Mouse (Mus musculus): ENCODE measurements around the gene Hsp90b1. TPM values are rescaled to one million over a fixed set of nuclear protein-coding genes. Genes with fewer than 3 reads are reported as not detected.

Hsp90b1 gene
- total and polyA plus RNA-seq, 3 experiments: 635 to 1,160 (median 799) TPM

DNA sequence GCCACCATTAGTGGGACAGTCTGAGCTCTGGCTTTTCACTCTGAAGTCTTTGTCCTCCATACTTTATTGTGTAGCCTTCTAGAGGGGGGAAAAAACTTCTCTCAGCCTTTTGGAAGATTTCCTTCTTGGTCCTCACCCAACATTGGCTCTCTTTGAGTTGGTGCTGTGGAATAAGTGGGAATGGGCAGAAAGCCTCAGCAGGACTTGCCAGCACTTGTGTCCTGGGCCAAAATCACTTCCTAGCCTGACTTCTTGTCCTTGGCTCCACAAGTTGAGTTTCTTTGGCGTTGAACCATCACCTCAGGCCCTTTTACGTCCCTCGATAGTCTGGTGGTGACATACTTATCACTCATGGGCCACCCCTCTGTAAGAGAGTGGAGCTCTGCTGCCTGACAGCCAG, 22.9 kb upstream of the Hsp90b1 start:
- H3K4me1 ChIP-seq (ENCODE audit: control insufficient read depth in 1 of 2, insufficient read depth in 2 of 2): peaks cover 18 to 47% of the 10 kb centered on the region in 2 experiments
- no peaks in the 10 kb centered on the region for H3K27me3 ChIP-seq (replicated peaks)
- in situ Hi-C loops (cut with MboI; ENCODE audit: low pct_ligation_motif_present, low pct_unique_long_range_greater_than_20kb, low sequenced_read_pairs) (no loop called here), dilution Hi-C loops (cut with MboI; ENCODE audit: extremely low pct_ligation_motif_present, extremely low pct_unique_long_range_greater_than_20kb, low sequenced_read_pairs) (no loop called here)
- H3K4me2 ChIP-seq (ENCODE audit: insufficient read depth, low read depth, poor library complexity, severe bottlenecking): peak overlapping the region; percentile 78; the same call in 1 of the 2 replicates
- peak overlapping the region; percentile 16 to 64 (median 49) for H3K4me3 ChIP-seq (replicated peaks in 1 of 3; ENCODE audit: low read depth in 2 of 3, low read length in 2 of 3, poor library complexity in 1 of 3)
- peak overlapping the region; percentile 41 for H3K9ac ChIP-seq (ENCODE audit: insufficient read depth, low read depth)
- peaks cover under 1 to 2% of the 10 kb centered on the region in 2 experiments for H3K36me3 ChIP-seq (replicated peaks in 1 of 2; ENCODE audit: control insufficient read depth in 1 of 2, insufficient read depth in 1 of 2, low read length in 1 of 2)
- DNase-seq (ENCODE audit: extremely low read depth): no peak
- no peaks in the 10 kb centered on the region for H3K79me2 ChIP-seq (replicated peaks; ENCODE audit: control insufficient read depth, extremely low read depth, insufficient read depth, poor library complexity, severe bottlenecking)
- peak overlapping the region; percentile 82 for H3K27ac ChIP-seq (ENCODE audit: insufficient read depth, low read depth)
- H3K9me3 ChIP-seq (replicated peaks; ENCODE audit: low read length): no peaks in the 10 kb centered on the region
- no peak for TF ChIP-seq TBP (conservative IDR thresholded peaks at IDR 0.05; ENCODE audit: low read depth, low read length)

- H3K27me3 ChIP-seq (replicated peaks): no peaks in the 10 kb centered on the region
- DNase-seq (ENCODE audit: extremely low read depth): peak; percentile 96
- H3K4me2 ChIP-seq (ENCODE audit: insufficient read depth, low read depth, poor library complexity, severe bottlenecking): peak overlapping the region; percentile 78; the same call in 1 of the 2 replicates
- H3K27ac ChIP-seq (ENCODE audit: insufficient read depth, low read depth): peak overlapping the region; percentile 82
- dilution Hi-C loops (cut with MboI; ENCODE audit: extremely low pct_ligation_motif_present, extremely low pct_unique_long_range_greater_than_20kb, low sequenced_read_pairs) (no loop called here), in situ Hi-C loops (cut with MboI; ENCODE audit: low pct_ligation_motif_present, low pct_unique_long_range_greater_than_20kb, low sequenced_read_pairs) (no loop called here)
- no peaks in the 10 kb centered on the region for H3K9me3 ChIP-seq (replicated peaks; ENCODE audit: low read length)
- peaks cover 20 to 50% of the 10 kb centered on the region in 2 experiments for H3K4me1 ChIP-seq (ENCODE audit: control insufficient read depth in 1 of 2, insufficient read depth in 2 of 2)
- peak overlapping the region; percentile 49 to 66 (median 64) for H3K4me3 ChIP-seq (replicated peaks in 1 of 3; ENCODE audit: low read depth in 2 of 3, low read length in 2 of 3, poor library complexity in 1 of 3)
- H3K79me2 ChIP-seq (replicated peaks; ENCODE audit: control insufficient read depth, extremely low read depth, insufficient read depth, poor library complexity, severe bottlenecking): no peaks in the 10 kb centered on the region
- TF ChIP-seq CHD2 (IDR thresholded peaks at IDR 0.05; ENCODE audit: low read length) (peak; percentile 19; the same call in 1 of the 2 replicates), CHD1 (IDR thresholded peaks at IDR 0.05; ENCODE audit: low read depth, low read length) (no peak), CTCF (conservative IDR thresholded peaks at IDR 0.05 in 1 of 2, IDR thresholded peaks at IDR 0.05 in 1 of 2; ENCODE audit: low read depth in 2 of 2, low read length in 2 of 2) (no peak), SIN3A (IDR thresholded peaks at IDR 0.05; ENCODE audit: low read length) (peak; percentile 61; the same call in 1 of the 2 replicates), IRF4 (IDR thresholded peaks at IDR 0.05; ENCODE audit: low read depth, low read length) (peak; percentile 45), MAFK (IDR thresholded peaks at IDR 0.05; ENCODE audit: insufficient replicate concordance, low read length) (peak; percentile 28; the same call in 1 of the 2 replicates), HCFC1 (IDR thresholded peaks at IDR 0.05; ENCODE audit: low read depth, low read length) (peak; percentile 72), POLR2A (IDR thresholded peaks at IDR 0.05; ENCODE audit: low read depth, low read length) (peak; percentile 85), TBP (conservative IDR thresholded peaks at IDR 0.05; ENCODE audit: low read depth, low read length) (peak; percentile 80; the same call in 1 of the 2 replicates), SMC3 (IDR thresholded peaks at IDR 0.05; ENCODE audit: low read depth, low read length) (peak; percentile 2; the same call in 1 of the 2 replicates), E2F4 (IDR thresholded peaks at IDR 0.05; ENCODE audit: insufficient replicate concordance, low read depth, low read length) (no peak), ZC3H11A (IDR thresholded peaks at IDR 0.05; ENCODE audit: low read depth, low read length) (no peak), NELFE (IDR thresholded peaks at IDR 0.05; ENCODE audit: low read depth, low read length) (peak; percentile 83), MAX (IDR thresholded peaks at IDR 0.05; ENCODE audit: low read length) (peak; percentile 84), ELF1 (IDR thresholded peaks at IDR 0.05; ENCODE audit: low read depth, low read length) (peak; percentile 95), GABPA (IDR thresholded peaks at IDR 0.05; ENCODE audit: insufficient replicate concordance, low read depth, low read length) (no peak), JUN (IDR thresholded peaks at IDR 0.05; ENCODE audit: insufficient read depth, low read depth, low read length) (no peak), ETS1 (conservative IDR thresholded peaks at IDR 0.05; ENCODE audit: low read depth, low read length) (peak; percentile 72; the same call in 1 of the 2 replicates), ZMIZ1 (IDR thresholded peaks at IDR 0.05; ENCODE audit: low read depth, low read length) (peak; percentile 73; the same call in 1 of the 2 replicates), MEF2A (IDR thresholded peaks at IDR 0.05; ENCODE audit: borderline replicate concordance, low read depth, low read length) (0 out of 2 replicates have a peak, but pooled peaks have one; percentile 18), USF1 (IDR thresholded peaks at IDR 0.05; ENCODE audit: low read depth, low read length) (peak; percentile 82), BHLHE40 (IDR thresholded peaks at IDR 0.05; ENCODE audit: low read depth, low read length) (peak; percentile 96), TCF12 (IDR thresholded peaks at IDR 0.05; ENCODE audit: low read depth, low read length) (peak; percentile 87), NRF1 (IDR thresholded peaks at IDR 0.05; ENCODE audit: low read depth, low read length) (peak; percentile 86), USF2 (conservative IDR thresholded peaks at IDR 0.05; ENCODE audit: low read depth, low read length) (peak; percentile 80), MXI1 (IDR thresholded peaks at IDR 0.05; ENCODE audit: low read depth, low read length) (peak; percentile 86), POLR2AphosphoS2 (IDR thresholded peaks at IDR 0.05; ENCODE audit: low read depth, low read length) (peak; percentile 78; the same call in 1 of the 2 replicates), MYC (IDR thresholded peaks at IDR 0.05; ENCODE audit: low read depth, low read length) (peak; percentile 86)
- peaks cover 0 to 1% of the 10 kb centered on the region in 2 experiments for H3K36me3 ChIP-seq (replicated peaks in 1 of 2; ENCODE audit: control insufficient read depth in 1 of 2, insufficient read depth in 1 of 2, low read length in 1 of 2)
- H3K9ac ChIP-seq (ENCODE audit: insufficient read depth, low read depth): peak overlapping the region; percentile 79
These were observed 22.3 kb upstream of the Hsp90b1 start for GRCm38 (mm10) chr10:86727548-86727980.
